Mouse (Mus musculus) ES-E14 (cell line): ENCODE measurements around the gene Chadl. TPM values are rescaled to one million over a fixed set of nuclear protein-coding genes. Genes with fewer than 3 reads are reported as not detected.
A peak's percentile ranks its signal among the peaks of the same experiment; 100 is the strongest.

Experiments
- DNase-seq: peaks from one replicate; pipeline ENCODE4 v3.0.0-alpha.2; 2013; ENCODE audit warnings: low read depth, low spot score
- H3K27ac ChIP-seq: 2 replicates; pipeline ENCODE4 v1.5.1; 2012; ENCODE audit warnings: low read depth, mild to moderate bottlenecking, low read length, moderate library complexity, mixed read lengths; ENCODE audit not compliant: poor library complexity, insufficient read depth, severe bottlenecking
- H3K36me3 ChIP-seq: 2 replicates; pipeline ENCODE4 v1.6.1; 2012; ENCODE audit warnings: mild to moderate bottlenecking, low read length, moderate library complexity, mixed read lengths; ENCODE audit not compliant: control insufficient read depth, poor library complexity, insufficient read depth, severe bottlenecking
- H3K4me1 ChIP-seq, 2 experiments: fragments of 150-350 bp in 1 of 2; sonication (generic) in 1 of 2; 2 replicates each; pipeline ENCODE4 v1.6.1; 2012; ENCODE audit warnings: low read length in 2 of 2, mild to moderate bottlenecking in 1 of 2, mixed read lengths in 1 of 2; ENCODE audit not compliant: control insufficient read depth in 2 of 2, insufficient read depth in 2 of 2, poor library complexity in 1 of 2
- H3K4me3 ChIP-seq, 2 experiments: fragments of 150-350 bp in 1 of 2; sonication (generic) in 1 of 2; 2 replicates each; pipeline ENCODE4 v1.5.1; 2012; ENCODE audit warnings: low read length in 2 of 2, low read depth in 1 of 2, mild to moderate bottlenecking in 1 of 2, mixed read lengths in 1 of 2; ENCODE audit not compliant: insufficient read depth in 1 of 2, poor library complexity in 1 of 2, severe bottlenecking in 1 of 2
- H3K9ac ChIP-seq: 2 replicates; pipeline ENCODE4 v1.6.1; 2012; ENCODE audit warnings: low read depth, mild to moderate bottlenecking, low read length, mixed read lengths; ENCODE audit not compliant: poor library complexity, insufficient read depth, severe bottlenecking
- H3K9me3 ChIP-seq: fragments of 150-350 bp; sonication (generic); 2 replicates; pipeline ENCODE4 v1.6.1; 2012; ENCODE audit warnings: low read depth, mild to moderate bottlenecking, low read length; ENCODE audit not compliant: control insufficient read depth, insufficient read depth
- CHD2 ChIP-seq: IDR thresholded peaks from 2 replicates; pipeline ENCODE4 v1.6.1; 2014; ENCODE audit warnings: mild to moderate bottlenecking, low read depth, low read length, inconsistent platforms
- HCFC1 ChIP-seq: IDR thresholded peaks from 2 replicates; pipeline ENCODE4 v1.6.1; 2012; ENCODE audit warnings: low read length, inconsistent platforms, borderline replicate concordance; ENCODE audit not compliant: insufficient read depth
- MAFK ChIP-seq: IDR thresholded peaks from 2 replicates; pipeline ENCODE4 v1.6.1; 2014; ENCODE audit warnings: mild to moderate bottlenecking, low read depth, low read length, inconsistent platforms; ENCODE audit not compliant: insufficient read depth
- ZC3H11A ChIP-seq: IDR thresholded peaks from 2 replicates; pipeline ENCODE4 v1.6.1; 2012; ENCODE audit warnings: low read depth, mild to moderate bottlenecking, inconsistent platforms, low read length, borderline replicate concordance
- ZNF384 ChIP-seq: IDR thresholded peaks from 2 replicates; pipeline ENCODE4 v1.6.1; 2012; ENCODE audit warnings: low read depth, low read length, inconsistent platforms
- in situ Hi-C, 2 experiments: fragments of 600-800 bp; cut with MboI; formaldehyde crosslinking; loops; one replicate each; pipeline ENCODE4 v1.15.1; 2025; ENCODE audit warnings: low sequenced_read_pairs in 2 of 2, inconsistent platforms in 1 of 2; ENCODE audit not compliant: unreplicated experiment in 2 of 2
- total RNA-seq: library from RNA; depleted of rRNA; stranded (reverse); fragments of 300-350 nt; gene quantifications from 2 replicates; pipeline ENCODE4 v1.2.3, GENCODE M21; 2012

Chadl gene
- total RNA-seq, 1 experiment, result 0.98 TPM

- TF ChIP-seq HCFC1 (no peak), MAFK (no peak), CHD2 (no peak), ZC3H11A (no peak), ZNF384 (no peak)
- DNase-seq, result no peak
- peaks cover 7% of the 10 kb centered on the region in 2 experiments; a peak in 2 of 4 replicates for H3K4me1 ChIP-seq
- in situ Hi-C loops, result no loop called here
- H3K27ac ChIP-seq, result peak overlapping the region; percentile 73
- peak overlapping the region; percentile 92 to 95 for H3K4me3 ChIP-seq
- peaks cover 13% of the 10 kb centered on the region for H3K36me3 ChIP-seq
- no peaks in the 10 kb centered on the region for H3K9me3 ChIP-seq
- H3K9ac ChIP-seq, result peak overlapping the region; percentile 97
Measured at GRCm38 (mm10) chr15:81729241-81729791, 32.2 kb upstream of the Chadl start.

- Histone ChIP-seq H3K9ac (no peak overlapping the region), H3K4me3 (no peak overlapping the region), H3K36me3 (peaks cover 41% of the 10 kb centered on the region), H3K27ac (no peak overlapping the region), H3K9me3 (no peaks in the 10 kb centered on the region), H3K4me1 (peaks cover 7 to 10% of the 10 kb centered on the region in 2 experiments; a peak in 3 of 4 replicates)
- DNase-seq, result no peak
- in situ Hi-C loops, result no loop called here
- TF ChIP-seq CHD2, result no peak
- TF ChIP-seq ZNF384, result no peak
- no peak for TF ChIP-seq ZC3H11A
- TF ChIP-seq MAFK, result no peak
- no peak for TF ChIP-seq HCFC1
Measured at GRCm38 (mm10) chr15:81725965-81726364, 28.9 kb upstream of the Chadl start.

- Histone ChIP-seq H3K4me1 (peaks cover 7 to 10% of the 10 kb centered on the region in 2 experiments; a peak in 3 of 4 replicates), H3K9ac (no peak overlapping the region), H3K4me3 (no peak overlapping the region), H3K9me3 (no peaks in the 10 kb centered on the region), H3K27ac (no peak overlapping the region), H3K36me3 (peaks cover 64% of the 10 kb centered on the region)
- in situ Hi-C loops, result no loop called here
- no peak for TF ChIP-seq ZNF384
- no peak for DNase-seq
Measured at GRCm38 (mm10) chr15:81723653-81724052, 26.6 kb upstream of the Chadl start.

GRCm38 (mm10) chr15:81722361-81722760, 25.3 kb upstream of the Chadl start:
- H3K4me1 ChIP-seq, result peaks cover 0 to 8% of the 10 kb centered on the region in 2 experiments; a peak in 3 of 4 replicates
- H3K4me3 ChIP-seq, result no peak overlapping the region
- no peak overlapping the region for H3K9ac ChIP-seq
- H3K27ac ChIP-seq, result no peak overlapping the region
- TF ChIP-seq HCFC1 (no peak), ZNF384 (no peak), ZC3H11A (no peak), MAFK (no peak), CHD2 (no peak)
- DNase-seq, result no peak
- peaks cover 75% of the 10 kb centered on the region for H3K36me3 ChIP-seq
- in situ Hi-C loops, result no loop called here
- no peaks in the 10 kb centered on the region for H3K9me3 ChIP-seq

GRCm38 (mm10) chr15:81719139-81719531, 22.0 kb upstream of the Chadl start:
- H3K4me1 ChIP-seq, result peaks cover 0 to 2% of the 10 kb centered on the region in 2 experiments; a peak in 1 of 4 replicates
- in situ Hi-C loops, result no loop called here
- no peak overlapping the region for H3K9ac ChIP-seq
- H3K36me3 ChIP-seq, result peaks cover 85% of the 10 kb centered on the region
- no peak for DNase-seq
- H3K9me3 ChIP-seq, result no peaks in the 10 kb centered on the region
- H3K4me3 ChIP-seq, result no peak overlapping the region
- no peak overlapping the region for H3K27ac ChIP-seq
- no peak for TF ChIP-seq MAFK
- no peak for TF ChIP-seq HCFC1
- no peak for TF ChIP-seq ZC3H11A
- no peak for TF ChIP-seq ZNF384
- TF ChIP-seq CHD2, result no peak
